Mouse (Mus musculus) forebrain, postnatal 0 days (tissue): ENCODE results near the gene Inpp4a. TPM values are rescaled to one million over a fixed set of nuclear protein-coding genes. Genes with fewer than 3 reads are reported as not detected.
A peak's percentile ranks its signal among the peaks of the same experiment; 100 is the strongest.

Experiments used
- ATAC-seq: fragments of 200-750 bp; cut with Nextera tagmentation; 2 replicates; pipeline ENCODE4 v1.8.0; 2017; ENCODE audit warnings: mild to moderate bottlenecking, moderate library complexity
- DNase-seq: peaks from one replicate; pipeline ENCODE4 v3.0.0-alpha.2; 2015
- H3K27ac ChIP-seq: fragments of 300-500 bp; sonication (generic); 2 replicates; pipeline ENCODE4 v1.5.1; 2014; ENCODE audit warnings: low read depth, mild to moderate bottlenecking, antibody characterized with exemption, low read length, moderate library complexity, mixed read lengths
- H3K27me3 ChIP-seq: fragments of 300-500 bp; sonication (generic); 2 replicates; pipeline ENCODE4 v1.6.1; 2014; ENCODE audit warnings: mild to moderate bottlenecking, low read length, mixed read lengths; ENCODE audit not compliant: insufficient read depth
- H3K36me3 ChIP-seq: fragments of 300-500 bp; sonication (generic); 2 replicates; pipeline ENCODE4 v1.6.1; 2014; ENCODE audit warnings: mild to moderate bottlenecking, moderate library complexity; ENCODE audit not compliant: insufficient read depth
- H3K4me1 ChIP-seq: fragments of 300-500 bp; sonication (generic); 2 replicates; pipeline ENCODE4 v1.6.1; 2014; ENCODE audit warnings: antibody characterized with exemption; ENCODE audit not compliant: insufficient read depth
- H3K4me2 ChIP-seq: fragments of 300-500 bp; sonication (generic); 2 replicates; pipeline ENCODE4 v1.6.1; 2014; ENCODE audit warnings: low read depth, mild to moderate bottlenecking, moderate library complexity
- H3K4me3 ChIP-seq: fragments of 300-500 bp; sonication (generic); 2 replicates; pipeline ENCODE4 v1.5.1; 2014; ENCODE audit warnings: low read depth, low read length, mixed read lengths
- H3K9ac ChIP-seq: fragments of 300-500 bp; sonication (generic); 2 replicates; pipeline ENCODE4 v1.6.1; 2014; ENCODE audit warnings: mild to moderate bottlenecking
- H3K9me3 ChIP-seq: fragments of 300-500 bp; sonication (generic); 2 replicates; pipeline ENCODE4 v1.6.1; 2016; ENCODE audit warnings: low read length
- CTCF ChIP-seq: sonication (generic); IDR thresholded peaks from 2 replicates; pipeline ENCODE4 v1.5.1; 2016; ENCODE audit warnings: antibody characterized with exemption, control low read depth, low read depth
- WGBS: fragments of 180-500 bp; shearing (Covaris S2); extraction: QIAGEN DNeasy Blood & Tissue Kit; methylation state at CpG from one replicate; pipeline ENCODE4 v1.1.7; 2014; 5-methylcytosine and 5-hydroxymethylcytosine counted together
- polyA plus RNA-seq: library from polyadenylated mRNA; unstranded; fragments of >200 nt; fragmentation: Nextera tagmentation; extraction: Ambion mirVana; gene quantifications from 2 replicates; pipeline ENCODE4 v1.2.1, GENCODE M21; 2015
- total RNA-seq: library from RNA; depleted of rRNA; stranded (reverse); fragments of >200 nt; gene quantifications from 2 replicates; pipeline ENCODE4 v1.2.3, GENCODE M21; 2014

Inpp4a gene
- total and polyA plus RNA-seq, 2 experiments from 2014 or later, result 41.2 to 72.1 TPM

DNA sequence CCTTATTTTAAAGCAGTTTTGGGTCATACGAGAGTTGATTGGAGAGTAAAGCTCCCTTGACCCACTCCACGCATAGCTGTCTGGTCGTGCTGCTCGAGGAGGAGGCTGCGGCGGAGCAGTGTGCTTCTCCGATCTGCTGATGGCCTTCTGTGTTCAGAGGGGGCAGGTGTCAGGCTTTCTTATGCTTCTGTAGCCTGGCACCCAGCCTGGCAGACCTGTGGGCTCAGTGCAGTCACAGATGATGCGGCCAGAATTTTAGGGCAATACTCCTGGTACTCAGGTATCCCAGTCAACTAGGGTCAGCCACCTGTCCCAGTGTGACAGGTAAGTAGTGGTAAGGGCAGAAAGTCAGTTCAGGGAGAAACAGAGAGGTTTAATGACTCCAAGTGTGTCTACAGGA lies 42.9 kb downstream of the Inpp4a start:
- no peak for TF ChIP-seq CTCF
- ATAC-seq (no peak), DNase-seq (no peak)
- no peaks in the 10 kb centered on the region for H3K27me3 ChIP-seq
- H3K9me3 ChIP-seq, result no peaks in the 10 kb centered on the region
- peaks cover 8% of the 10 kb centered on the region; the same call in 1 of the 2 replicates for H3K4me1 ChIP-seq
- no peak overlapping the region for H3K9ac ChIP-seq
- WGBS, result 94% methylated on average over 8 of the region's 8 CpGs
- H3K4me3 ChIP-seq, result no peak overlapping the region
- no peak overlapping the region for H3K4me2 ChIP-seq
- H3K27ac ChIP-seq, result no peak overlapping the region
- no peaks in the 10 kb centered on the region for H3K36me3 ChIP-seq

DNA sequence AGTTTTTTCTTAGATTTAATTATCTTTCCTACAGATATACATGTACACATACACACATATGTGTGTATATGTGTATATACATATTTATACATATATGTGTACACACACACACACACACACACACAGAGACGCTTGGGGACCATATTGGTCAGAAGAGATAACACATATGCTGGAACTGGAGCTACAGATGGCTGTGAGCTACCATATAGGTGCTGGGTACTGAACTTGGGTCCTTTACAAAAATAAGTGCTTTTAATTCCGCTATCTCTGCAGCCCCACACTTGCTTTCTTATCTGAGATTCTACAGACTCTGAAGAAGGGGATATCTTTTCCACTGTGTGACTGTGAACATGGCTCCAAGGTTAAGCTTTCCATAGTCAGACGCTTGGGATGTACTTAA lies 43.6 kb downstream of the Inpp4a start:
- Histone ChIP-seq H3K4me3 (no peak overlapping the region), H3K36me3 (no peaks in the 10 kb centered on the region), H3K4me2 (no peak overlapping the region), H3K9ac (no peak overlapping the region), H3K27me3 (no peaks in the 10 kb centered on the region), H3K4me1 (peaks cover 8% of the 10 kb centered on the region; the same call in 1 of the 2 replicates), H3K9me3 (no peaks in the 10 kb centered on the region), H3K27ac (no peak overlapping the region)
- no peak for ATAC-seq
- no peak for DNase-seq
- WGBS, result 87% methylated on average over 3 of the region's 3 CpGs
- TF ChIP-seq CTCF, result no peak

GRCm38 (mm10) chr1:37344223-37344916 lies 44.7 kb downstream of the Inpp4a start:
- Histone ChIP-seq H3K27ac (no peak overlapping the region), H3K4me2 (no peak overlapping the region), H3K9ac (no peak overlapping the region), H3K36me3 (no peaks in the 10 kb centered on the region), H3K4me3 (no peak overlapping the region), H3K4me1 (peaks cover 8% of the 10 kb centered on the region; the same call in 1 of the 2 replicates), H3K9me3 (no peaks in the 10 kb centered on the region), H3K27me3 (no peaks in the 10 kb centered on the region)
- DNase-seq, result no peak
- no peak for TF ChIP-seq CTCF
- no peak for ATAC-seq
- 89% methylated on average over 6 of the region's 6 CpGs for WGBS

DNA sequence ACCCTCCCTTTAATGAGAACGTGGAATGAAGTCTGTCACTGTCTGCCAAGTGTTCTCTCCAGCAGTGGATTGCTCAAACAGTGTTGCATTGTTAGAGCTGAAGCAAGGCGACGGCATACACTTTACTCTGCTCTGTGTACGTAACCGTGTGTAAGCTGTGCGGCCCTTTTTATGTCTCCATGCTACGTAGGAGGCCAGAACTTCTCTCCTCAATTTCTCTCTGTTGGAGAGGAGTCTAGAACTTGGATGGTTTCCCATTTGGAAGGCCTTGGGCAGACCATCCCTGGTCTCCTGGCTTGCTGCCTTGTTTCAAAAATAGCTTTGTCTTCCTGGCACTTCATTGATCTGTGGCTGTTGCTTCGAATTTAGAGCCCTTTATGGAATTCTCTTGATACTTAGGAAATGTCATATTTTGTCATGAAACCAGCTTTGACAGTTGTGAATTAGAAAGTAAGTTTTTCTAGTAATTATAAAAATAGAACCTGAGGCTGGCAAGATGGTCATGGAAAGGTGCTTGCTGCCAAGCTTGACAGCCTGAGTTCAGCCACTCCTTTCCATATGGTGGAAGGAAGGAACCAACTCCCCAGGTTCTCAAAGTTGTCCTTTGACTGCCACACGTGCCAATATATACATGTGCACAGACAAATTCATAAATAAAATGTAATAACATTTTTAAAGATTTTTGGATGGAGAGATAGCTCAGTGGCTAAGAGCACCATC lies 47.9 kb downstream of the Inpp4a start:
- no peaks in the 10 kb centered on the region for H3K27me3 ChIP-seq
- H3K27ac ChIP-seq, result peak overlapping the region; percentile 29; the same call in 1 of the 2 replicates
- DNase-seq, result peak; percentile 52

GRCm38 (mm10) chr1:37350886-37351651 lies 51.4 kb downstream of the Inpp4a start:
- ATAC-seq (peak; percentile 89), DNase-seq (peak; percentile 22)
- H3K27ac ChIP-seq, result no peak overlapping the region
- no peaks in the 10 kb centered on the region for H3K36me3 ChIP-seq
- H3K27me3 ChIP-seq, result no peaks in the 10 kb centered on the region
- TF ChIP-seq CTCF, result no peak
- H3K9ac ChIP-seq, result no peak overlapping the region
- WGBS, result 44% methylated on average over 7 of the region's 7 CpGs
- H3K9me3 ChIP-seq, result no peaks in the 10 kb centered on the region
- H3K4me3 ChIP-seq, result no peak overlapping the region
- H3K4me2 ChIP-seq, result no peak overlapping the region
- peaks cover 8% of the 10 kb centered on the region; the same call in 1 of the 2 replicates for H3K4me1 ChIP-seq

More for the DNA sequence above, 47.9 kb downstream of the Inpp4a start:
- Histone ChIP-seq H3K9me3 (no peaks in the 10 kb centered on the region), H3K4me1 (peaks cover 8% of the 10 kb centered on the region; the same call in 1 of the 2 replicates), H3K36me3 (no peaks in the 10 kb centered on the region), H3K4me3 (no peak overlapping the region), H3K4me2 (no peak overlapping the region), H3K9ac (no peak overlapping the region)
- no peak for TF ChIP-seq CTCF
- WGBS, result 42% methylated on average over 9 of the region's 9 CpGs
- ATAC-seq, result peak; percentile 44; the same call in 1 of the 2 replicates

DNA sequence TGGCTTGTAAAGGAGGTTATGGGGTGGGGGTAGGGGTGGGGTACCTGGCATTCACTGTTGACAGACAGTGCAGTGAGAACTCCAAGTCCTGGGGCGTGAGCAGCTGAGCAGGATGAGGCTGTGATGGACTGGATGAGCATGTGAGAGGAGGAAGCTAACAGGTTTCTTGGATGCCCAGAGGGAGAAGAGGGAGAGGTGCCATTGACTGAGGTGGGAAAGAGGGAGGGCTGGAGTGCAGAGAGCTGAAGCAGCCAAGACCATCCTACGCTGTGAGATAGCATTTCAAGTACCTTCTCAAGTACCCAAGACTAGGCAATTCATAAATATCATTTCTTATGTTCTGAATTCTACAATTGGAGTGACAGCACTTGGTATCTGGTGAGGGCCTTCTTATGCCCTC lies 52.3 kb downstream of the Inpp4a start:
- ATAC-seq, result no peak

More for the DNA sequence above, 52.3 kb downstream of the Inpp4a start:
- Histone ChIP-seq H3K36me3 (no peaks in the 10 kb centered on the region), H3K9ac (no peak overlapping the region), H3K4me3 (no peak overlapping the region), H3K4me1 (peaks cover 6% of the 10 kb centered on the region; the same call in 1 of the 2 replicates), H3K9me3 (no peaks in the 10 kb centered on the region), H3K27me3 (no peaks in the 10 kb centered on the region), H3K27ac (no peak overlapping the region), H3K4me2 (no peak overlapping the region)
- 88% methylated on average over 2 of the region's 2 CpGs for WGBS
- no peak for TF ChIP-seq CTCF
- DNase-seq, result no peak
